Mouse (Mus musculus): ENCODE measurements around the gene Cep112. TPM values are rescaled to one million over a fixed set of nuclear protein-coding genes. Genes with fewer than 3 reads are reported as not detected.

Gene Cep112
- polyA plus RNA-seq, 1 experiment from 2014 or later = 12.4 TPM

GRCm38 (mm10) chr11:108846479-108846878 lies 421.5 kb downstream of the Cep112 start:
- H3K4me1 ChIP-seq (replicated peaks; ENCODE audit: control insufficient read depth, insufficient read depth, low read length) = no peaks in the 10 kb centered on the region
- H3K27me3 ChIP-seq (ENCODE audit: control insufficient read depth, insufficient read depth, low read length) = no peaks in the 10 kb centered on the region
- no peaks in the 10 kb centered on the region for H3K36me3 ChIP-seq (ENCODE audit: control insufficient read depth, insufficient read depth, low read length)
- H3K27ac ChIP-seq (ENCODE audit: low read depth, low read length) = no peak overlapping the region
- H3K9me3 ChIP-seq (ENCODE audit: control insufficient read depth, low read length) = no peaks in the 10 kb centered on the region
- H3K4me3 ChIP-seq (ENCODE audit: low read depth, low read length) = no peak overlapping the region
- H3K4me2 ChIP-seq (replicated peaks; ENCODE audit: low read depth, low read length) = no peak overlapping the region
- DNase-seq (ENCODE audit: low spot score) (no peak), ATAC-seq (ENCODE audit: low FRiP score) (no peak)
- H3K9ac ChIP-seq (ENCODE audit: low read depth, low read length) = no peak overlapping the region
- 80% methylated on average over 3 of the region's 3 CpGs for WGBS

GRCm38 (mm10) chr11:108851771-108852170 lies 426.8 kb downstream of the Cep112 start:
- DNase-seq (ENCODE audit: low spot score) = no peak
- Histone ChIP-seq H3K9me3 (ENCODE audit: control insufficient read depth, low read length) (no peaks in the 10 kb centered on the region), H3K27ac (ENCODE audit: low read depth, low read length) (no peak overlapping the region), H3K4me3 (ENCODE audit: low read depth, low read length) (no peak overlapping the region), H3K4me2 (replicated peaks; ENCODE audit: low read depth, low read length) (no peak overlapping the region), H3K36me3 (ENCODE audit: control insufficient read depth, insufficient read depth, low read length) (no peaks in the 10 kb centered on the region), H3K27me3 (ENCODE audit: control insufficient read depth, insufficient read depth, low read length) (no peaks in the 10 kb centered on the region), H3K9ac (ENCODE audit: low read depth, low read length) (no peak overlapping the region), H3K4me1 (replicated peaks; ENCODE audit: control insufficient read depth, insufficient read depth, low read length) (no peaks in the 10 kb centered on the region)
- WGBS = 89% methylated on average over 1 of the region's 1 CpGs
- no peak for ATAC-seq (ENCODE audit: low FRiP score)

GRCm38 (mm10) chr11:108857254-108857653 lies 432.3 kb downstream of the Cep112 start:
- Histone ChIP-seq H3K4me2 (replicated peaks; ENCODE audit: low read depth, low read length) (no peak overlapping the region), H3K9ac (ENCODE audit: low read depth, low read length) (no peak overlapping the region), H3K36me3 (ENCODE audit: control insufficient read depth, insufficient read depth, low read length) (no peaks in the 10 kb centered on the region), H3K4me3 (ENCODE audit: low read depth, low read length) (no peak overlapping the region), H3K9me3 (ENCODE audit: control insufficient read depth, low read length) (no peaks in the 10 kb centered on the region), H3K27me3 (ENCODE audit: control insufficient read depth, insufficient read depth, low read length) (no peaks in the 10 kb centered on the region), H3K4me1 (replicated peaks; ENCODE audit: control insufficient read depth, insufficient read depth, low read length) (no peaks in the 10 kb centered on the region; the same call in 1 of the 2 replicates), H3K27ac (ENCODE audit: low read depth, low read length) (no peak overlapping the region)
- no peak for ATAC-seq (ENCODE audit: low FRiP score)
- 56% methylated on average over 6 of the region's 6 CpGs for WGBS
- DNase-seq (ENCODE audit: low spot score) = no peak

- Histone ChIP-seq H3K4me1 (replicated peaks; ENCODE audit: control insufficient read depth, insufficient read depth, low read length) (no peaks in the 10 kb centered on the region; the same call in 1 of the 2 replicates), H3K36me3 (ENCODE audit: control insufficient read depth, insufficient read depth, low read length) (no peaks in the 10 kb centered on the region), H3K27ac (ENCODE audit: low read depth, low read length) (no peak overlapping the region), H3K4me2 (replicated peaks; ENCODE audit: low read depth, low read length) (no peak overlapping the region), H3K9me3 (ENCODE audit: control insufficient read depth, low read length) (no peaks in the 10 kb centered on the region), H3K27me3 (ENCODE audit: control insufficient read depth, insufficient read depth, low read length) (no peaks in the 10 kb centered on the region), H3K4me3 (ENCODE audit: low read depth, low read length) (no peak overlapping the region), H3K9ac (ENCODE audit: low read depth, low read length) (no peak overlapping the region)
- ATAC-seq (ENCODE audit: low FRiP score) (no peak), DNase-seq (ENCODE audit: low spot score) (no peak)
- 47% methylated on average over 7 of the region's 7 CpGs for WGBS
Measured at GRCm38 (mm10) chr11:108857678-108858338, 432.8 kb downstream of the Cep112 start.

- Histone ChIP-seq H3K4me1 (replicated peaks; ENCODE audit: control insufficient read depth, insufficient read depth, low read length) (no peaks in the 10 kb centered on the region; the same call in 1 of the 2 replicates), H3K36me3 (ENCODE audit: control insufficient read depth, insufficient read depth, low read length) (no peaks in the 10 kb centered on the region), H3K4me2 (replicated peaks; ENCODE audit: low read depth, low read length) (no peak overlapping the region), H3K27ac (ENCODE audit: low read depth, low read length) (no peak overlapping the region), H3K27me3 (ENCODE audit: control insufficient read depth, insufficient read depth, low read length) (no peaks in the 10 kb centered on the region), H3K4me3 (ENCODE audit: low read depth, low read length) (no peak overlapping the region), H3K9ac (ENCODE audit: low read depth, low read length) (no peak overlapping the region), H3K9me3 (ENCODE audit: control insufficient read depth, low read length) (no peaks in the 10 kb centered on the region)
- DNase-seq (ENCODE audit: low spot score) (no peak), ATAC-seq (ENCODE audit: low FRiP score) (no peak)
- 77% methylated on average over 3 of the region's 3 CpGs for WGBS
Measured at GRCm38 (mm10) chr11:108858339-108858804, 433.4 kb downstream of the Cep112 start.

- DNase-seq (ENCODE audit: low spot score) (no peak), ATAC-seq (ENCODE audit: low FRiP score) (no peak)
- WGBS = 75% methylated on average over 6 of the region's 6 CpGs
- Histone ChIP-seq H3K9ac (ENCODE audit: low read depth, low read length) (no peak overlapping the region), H3K4me3 (ENCODE audit: low read depth, low read length) (no peak overlapping the region), H3K4me2 (replicated peaks; ENCODE audit: low read depth, low read length) (no peak overlapping the region), H3K4me1 (replicated peaks; ENCODE audit: control insufficient read depth, insufficient read depth, low read length) (no peaks in the 10 kb centered on the region; the same call in 1 of the 2 replicates), H3K36me3 (ENCODE audit: control insufficient read depth, insufficient read depth, low read length) (no peaks in the 10 kb centered on the region), H3K27ac (ENCODE audit: low read depth, low read length) (no peak overlapping the region), H3K9me3 (ENCODE audit: control insufficient read depth, low read length) (no peaks in the 10 kb centered on the region), H3K27me3 (ENCODE audit: control insufficient read depth, insufficient read depth, low read length) (no peaks in the 10 kb centered on the region)
Measured at GRCm38 (mm10) chr11:108858846-108859245, 433.9 kb downstream of the Cep112 start.

- Histone ChIP-seq H3K9ac (ENCODE audit: low read depth, low read length) (no peak overlapping the region), H3K9me3 (ENCODE audit: control insufficient read depth, low read length) (no peaks in the 10 kb centered on the region), H3K4me1 (replicated peaks; ENCODE audit: control insufficient read depth, insufficient read depth, low read length) (no peaks in the 10 kb centered on the region), H3K27me3 (ENCODE audit: control insufficient read depth, insufficient read depth, low read length) (no peaks in the 10 kb centered on the region), H3K4me3 (ENCODE audit: low read depth, low read length) (no peak overlapping the region), H3K27ac (ENCODE audit: low read depth, low read length) (no peak overlapping the region), H3K4me2 (replicated peaks; ENCODE audit: low read depth, low read length) (no peak overlapping the region), H3K36me3 (ENCODE audit: control insufficient read depth, insufficient read depth, low read length) (no peaks in the 10 kb centered on the region)
- DNase-seq (ENCODE audit: low spot score) (no peak), ATAC-seq (ENCODE audit: low FRiP score) (no peak)
- 71% methylated on average over 6 of the region's 6 CpGs for WGBS
Measured at GRCm38 (mm10) chr11:108862360-108862759, 437.4 kb downstream of the Cep112 start.

GRCm38 (mm10) chr11:108865746-108866145 lies 440.8 kb downstream of the Cep112 start:
- ATAC-seq (ENCODE audit: low FRiP score) (no peak), DNase-seq (ENCODE audit: low spot score) (no peak)
- 47% methylated on average over 8 of the region's 8 CpGs for WGBS
- Histone ChIP-seq H3K36me3 (ENCODE audit: control insufficient read depth, insufficient read depth, low read length) (no peaks in the 10 kb centered on the region), H3K27ac (ENCODE audit: low read depth, low read length) (no peak overlapping the region), H3K9ac (ENCODE audit: low read depth, low read length) (no peak overlapping the region), H3K9me3 (ENCODE audit: control insufficient read depth, low read length) (no peaks in the 10 kb centered on the region), H3K4me3 (ENCODE audit: low read depth, low read length) (no peak overlapping the region), H3K4me1 (replicated peaks; ENCODE audit: control insufficient read depth, insufficient read depth, low read length) (no peaks in the 10 kb centered on the region), H3K4me2 (replicated peaks; ENCODE audit: low read depth, low read length) (no peak overlapping the region), H3K27me3 (ENCODE audit: control insufficient read depth, insufficient read depth, low read length) (no peaks in the 10 kb centered on the region)

GRCm38 (mm10) chr11:108867538-108867937 lies 442.5 kb downstream of the Cep112 start:
- no peak for DNase-seq (ENCODE audit: low spot score)
- Histone ChIP-seq H3K4me3 (ENCODE audit: low read depth, low read length) (no peak overlapping the region), H3K4me1 (replicated peaks; ENCODE audit: control insufficient read depth, insufficient read depth, low read length) (no peaks in the 10 kb centered on the region), H3K27me3 (ENCODE audit: control insufficient read depth, insufficient read depth, low read length) (no peaks in the 10 kb centered on the region), H3K36me3 (ENCODE audit: control insufficient read depth, insufficient read depth, low read length) (no peaks in the 10 kb centered on the region), H3K27ac (ENCODE audit: low read depth, low read length) (no peak overlapping the region), H3K4me2 (replicated peaks; ENCODE audit: low read depth, low read length) (no peak overlapping the region), H3K9me3 (ENCODE audit: control insufficient read depth, low read length) (no peaks in the 10 kb centered on the region), H3K9ac (ENCODE audit: low read depth, low read length) (no peak overlapping the region)
- ATAC-seq (ENCODE audit: low FRiP score) = no peak
- WGBS = 93% methylated on average over 6 of the region's 6 CpGs
